Mouse (Mus musculus): ENCODE data around the gene Atg4c. TPM values are rescaled to one million over a fixed set of nuclear protein-coding genes. Genes with fewer than 3 reads are reported as not detected.
A peak's percentile ranks its signal among the peaks of the same experiment; 100 is the strongest.

Gene Atg4c
- polyA plus RNA-seq, 1 experiment from 2014 or later, result 13.5 TPM

DNA sequence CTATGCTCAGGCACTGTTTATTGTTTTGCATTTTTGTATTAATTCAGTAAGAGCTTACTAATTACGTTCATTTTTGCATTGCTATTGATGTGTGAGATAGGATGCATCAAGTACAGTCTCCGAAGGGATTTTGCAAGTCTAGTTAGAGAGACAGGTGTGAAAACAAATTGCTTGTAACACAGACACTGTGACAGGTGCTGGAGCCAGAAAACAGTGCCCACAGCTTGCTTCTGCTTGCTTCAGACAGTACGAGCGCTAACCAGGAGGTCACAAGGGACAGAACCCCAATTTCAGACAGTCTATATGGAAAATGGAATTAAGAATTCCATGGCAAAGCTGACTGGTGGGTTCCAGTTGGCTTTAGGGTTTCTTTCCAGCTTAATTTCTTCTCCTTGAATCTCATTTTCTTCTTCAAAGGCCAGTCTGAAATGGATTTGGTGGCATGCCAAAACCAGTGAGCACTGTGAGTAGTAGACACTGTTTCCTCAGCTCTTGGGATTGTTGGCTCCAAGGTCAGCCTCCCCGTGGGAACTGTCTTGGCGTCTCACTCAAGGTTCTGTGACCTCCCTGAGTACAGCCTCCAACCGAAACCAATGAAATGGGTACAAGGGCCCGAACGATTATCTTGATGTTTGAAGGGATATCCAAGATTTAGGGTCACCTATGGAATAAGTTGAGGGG, 11.9 kb upstream of the Atg4c start:
- no peak overlapping the region for H3K9ac ChIP-seq (ENCODE audit: low read length)
- no peak overlapping the region for H3K27ac ChIP-seq (ENCODE audit: low read length)
- H3K9me3 ChIP-seq (ENCODE audit: control insufficient read depth, low read length), result no peaks in the 10 kb centered on the region
- H3K36me3 ChIP-seq (ENCODE audit: control insufficient read depth, insufficient read depth, low read length), result no peaks in the 10 kb centered on the region
- H3K27me3 ChIP-seq (ENCODE audit: control insufficient read depth, insufficient read depth, low read depth, low read length), result no peaks in the 10 kb centered on the region
- no peaks in the 10 kb centered on the region for H3K4me1 ChIP-seq (replicated peaks; ENCODE audit: control insufficient read depth, insufficient read depth, low read length)
- WGBS, result 59% methylated on average over 9 of the region's 9 CpGs
- no peak for ATAC-seq (ENCODE audit: low read depth)
- no peak overlapping the region for H3K4me2 ChIP-seq (ENCODE audit: low read depth, low read length)
- no peak overlapping the region for H3K4me3 ChIP-seq (ENCODE audit: low read length)

DNA sequence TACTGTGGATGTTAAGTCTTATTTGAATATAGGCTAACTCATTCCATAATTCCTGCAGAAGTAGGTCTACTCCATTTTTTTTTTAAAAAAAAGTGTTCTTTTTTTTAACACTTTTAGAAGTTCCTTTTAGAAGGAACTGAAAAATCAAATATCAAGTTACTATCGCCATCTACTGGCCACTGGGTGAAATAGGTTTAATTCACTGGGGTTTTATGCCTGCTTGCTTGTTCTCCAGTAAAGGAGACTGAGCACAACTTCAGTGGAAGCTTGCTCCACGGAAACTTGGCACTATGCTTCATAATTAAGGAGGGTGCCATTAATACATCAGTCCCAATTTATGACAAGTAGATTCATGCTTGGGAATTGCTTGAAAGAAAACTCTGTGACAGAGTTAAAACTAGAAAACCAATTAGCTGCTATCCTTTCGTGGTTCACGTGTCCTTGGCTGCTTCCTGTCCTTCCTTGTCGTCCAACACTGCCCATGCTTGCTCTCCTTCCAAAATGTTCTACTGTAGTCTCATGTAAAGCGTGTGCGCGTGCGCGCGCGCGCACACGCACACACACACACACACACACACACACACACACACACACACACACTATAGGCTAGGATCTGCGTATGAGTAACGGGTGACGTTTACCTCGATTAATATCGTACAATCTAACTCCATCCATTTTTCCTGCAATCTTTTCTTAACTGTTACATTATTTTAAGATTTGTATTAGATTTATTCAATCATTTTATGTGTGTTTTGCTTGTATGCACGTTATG, 10.9 kb upstream of the Atg4c start:
- Histone ChIP-seq H3K9me3 (ENCODE audit: control insufficient read depth, low read length) (no peaks in the 10 kb centered on the region), H3K36me3 (ENCODE audit: control insufficient read depth, insufficient read depth, low read length) (no peaks in the 10 kb centered on the region), H3K27ac (ENCODE audit: low read length) (no peak overlapping the region), H3K4me2 (ENCODE audit: low read depth, low read length) (no peak overlapping the region), H3K27me3 (ENCODE audit: control insufficient read depth, insufficient read depth, low read depth, low read length) (no peaks in the 10 kb centered on the region), H3K9ac (ENCODE audit: low read length) (no peak overlapping the region), H3K4me1 (replicated peaks; ENCODE audit: control insufficient read depth, insufficient read depth, low read length) (no peaks in the 10 kb centered on the region), H3K4me3 (ENCODE audit: low read length) (no peak overlapping the region)
- WGBS, result 73% methylated on average over 20 of the region's 20 CpGs
- ATAC-seq (ENCODE audit: low read depth), result no peak

DNA sequence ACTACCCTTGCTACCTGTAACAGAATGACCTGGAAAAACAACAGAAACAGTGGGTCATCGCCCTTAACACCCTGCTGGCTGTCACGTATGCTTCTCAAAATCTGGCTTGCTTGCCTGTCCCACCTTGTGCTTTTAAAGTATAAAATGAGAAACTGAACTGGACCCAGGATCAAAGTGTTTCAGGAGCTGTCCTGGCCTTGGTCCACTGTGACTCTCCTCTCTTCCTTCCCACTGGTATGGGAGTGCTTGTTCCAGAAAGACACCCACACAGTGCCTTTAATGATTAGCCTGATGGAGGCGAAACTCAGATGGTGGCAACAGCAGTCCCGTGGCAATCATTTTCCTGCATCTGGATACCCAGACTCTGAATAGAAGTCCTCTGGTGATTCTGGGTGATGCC, 9.1 kb upstream of the Atg4c start:
- no peak overlapping the region for H3K9ac ChIP-seq (ENCODE audit: low read length)
- H3K36me3 ChIP-seq (ENCODE audit: control insufficient read depth, insufficient read depth, low read length), result no peaks in the 10 kb centered on the region
- no peak for ATAC-seq (ENCODE audit: low read depth)
- H3K9me3 ChIP-seq (ENCODE audit: control insufficient read depth, low read length), result no peaks in the 10 kb centered on the region
- no peaks in the 10 kb centered on the region for H3K27me3 ChIP-seq (ENCODE audit: control insufficient read depth, insufficient read depth, low read depth, low read length)
- H3K4me2 ChIP-seq (ENCODE audit: low read depth, low read length), result no peak overlapping the region
- no peak overlapping the region for H3K27ac ChIP-seq (ENCODE audit: low read length)
- WGBS, result 65% methylated on average over 4 of the region's 4 CpGs
- no peak overlapping the region for H3K4me3 ChIP-seq (ENCODE audit: low read length)
- no peaks in the 10 kb centered on the region for H3K4me1 ChIP-seq (replicated peaks; ENCODE audit: control insufficient read depth, insufficient read depth, low read length)

DNA sequence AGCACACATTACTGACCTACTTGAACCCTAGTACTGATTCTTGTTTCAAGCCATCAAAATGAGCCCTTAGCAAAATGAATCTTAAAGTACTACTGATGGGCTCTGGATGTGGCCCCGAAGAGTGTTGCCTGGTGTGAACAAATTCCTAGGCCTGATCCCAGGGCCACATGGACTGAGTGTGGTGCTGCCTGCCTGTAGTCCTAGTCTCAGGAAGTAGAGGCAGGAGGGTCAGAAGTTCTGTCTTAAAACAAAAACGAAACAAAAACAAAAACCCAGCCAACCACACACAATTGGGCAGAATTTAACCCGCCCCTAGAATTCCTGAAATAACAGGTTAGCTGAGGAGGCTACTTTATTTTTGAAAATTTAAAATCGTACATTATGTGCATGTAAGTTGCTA, 8.4 kb upstream of the Atg4c start:
- H3K27me3 ChIP-seq (ENCODE audit: control insufficient read depth, insufficient read depth, low read depth, low read length), result no peaks in the 10 kb centered on the region
- H3K9me3 ChIP-seq (ENCODE audit: control insufficient read depth, low read length), result no peaks in the 10 kb centered on the region
- H3K4me2 ChIP-seq (ENCODE audit: low read depth, low read length), result no peak overlapping the region
- H3K36me3 ChIP-seq (ENCODE audit: control insufficient read depth, insufficient read depth, low read length), result no peaks in the 10 kb centered on the region
- 68% methylated on average over 4 of the region's 4 CpGs for WGBS
- H3K27ac ChIP-seq (ENCODE audit: low read length), result no peak overlapping the region
- no peak overlapping the region for H3K4me3 ChIP-seq (ENCODE audit: low read length)
- no peaks in the 10 kb centered on the region for H3K4me1 ChIP-seq (replicated peaks; ENCODE audit: control insufficient read depth, insufficient read depth, low read length)
- ATAC-seq (ENCODE audit: low read depth), result no peak
- H3K9ac ChIP-seq (ENCODE audit: low read length), result no peak overlapping the region

DNA sequence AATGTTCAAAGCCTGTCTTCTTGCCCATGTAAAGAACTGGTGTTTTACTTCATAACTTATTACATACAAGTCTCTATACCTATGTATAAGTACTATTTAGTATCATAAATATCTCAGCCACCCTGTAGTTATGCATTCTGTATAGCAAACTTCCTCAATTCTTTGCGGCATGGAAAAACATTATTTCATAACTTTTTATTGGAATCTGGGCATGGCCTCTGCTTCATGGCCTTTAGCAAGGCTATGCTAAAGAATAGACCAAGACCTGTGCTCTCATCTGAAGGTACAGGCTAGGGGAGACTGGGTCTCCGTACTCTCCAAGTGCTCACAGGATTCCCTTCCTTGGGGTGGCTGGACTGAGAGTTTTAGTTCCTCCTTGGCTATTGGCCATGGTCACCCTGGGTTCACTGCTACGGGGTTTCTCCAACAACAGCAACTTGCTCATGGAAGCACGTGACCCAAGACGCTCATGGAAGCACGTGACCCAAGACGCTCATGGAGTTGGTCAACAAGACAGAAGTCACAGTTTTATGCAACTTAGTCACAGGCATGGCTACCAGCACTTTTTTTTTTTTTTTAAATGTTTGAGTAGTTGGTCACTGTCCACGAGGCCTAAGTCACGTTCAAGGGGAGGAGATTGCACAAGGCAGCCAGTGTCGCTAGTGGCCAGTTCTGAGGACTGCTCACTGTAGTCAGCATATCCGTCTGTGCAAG, 7.2 kb upstream of the Atg4c start:
- H3K9ac ChIP-seq (ENCODE audit: low read length), result no peak overlapping the region
- 83% methylated on average over 11 of the region's 11 CpGs for WGBS
- no peak overlapping the region for H3K27ac ChIP-seq (ENCODE audit: low read length)
- no peak overlapping the region for H3K4me3 ChIP-seq (ENCODE audit: low read length)
- no peak overlapping the region for H3K4me2 ChIP-seq (ENCODE audit: low read depth, low read length)
- no peaks in the 10 kb centered on the region for H3K27me3 ChIP-seq (ENCODE audit: control insufficient read depth, insufficient read depth, low read depth, low read length)
- H3K36me3 ChIP-seq (ENCODE audit: control insufficient read depth, insufficient read depth, low read length), result no peaks in the 10 kb centered on the region
- no peaks in the 10 kb centered on the region for H3K9me3 ChIP-seq (ENCODE audit: control insufficient read depth, low read length)
- no peaks in the 10 kb centered on the region for H3K4me1 ChIP-seq (replicated peaks; ENCODE audit: control insufficient read depth, insufficient read depth, low read length)
- ATAC-seq (ENCODE audit: low read depth), result no peak

DNA sequence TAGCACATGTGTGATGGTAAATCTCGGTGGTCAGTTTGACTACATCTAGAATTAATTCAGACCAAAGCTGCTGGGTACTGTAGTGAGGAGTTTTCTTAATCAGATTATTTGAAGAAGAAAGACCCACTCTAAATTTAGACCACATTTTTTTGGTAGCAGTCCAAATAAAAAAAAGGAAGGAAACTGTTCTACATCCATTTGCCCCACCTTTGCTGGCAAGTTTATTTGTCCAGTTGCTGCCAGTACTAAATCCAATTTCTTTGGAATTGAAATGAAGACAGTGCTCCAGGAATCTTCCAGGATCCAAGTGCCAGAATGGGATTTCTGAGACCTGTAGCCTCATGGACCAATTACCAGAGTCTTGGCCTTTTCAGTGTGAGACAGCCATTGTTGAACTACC, 1.1 kb upstream of the Atg4c start:
- Histone ChIP-seq H3K4me3 (ENCODE audit: low read length) (no peak overlapping the region), H3K36me3 (ENCODE audit: control insufficient read depth, insufficient read depth, low read length) (no peaks in the 10 kb centered on the region), H3K9ac (ENCODE audit: low read length) (no peak overlapping the region), H3K4me1 (replicated peaks; ENCODE audit: control insufficient read depth, insufficient read depth, low read length) (0 out of 2 replicates have a peak, but pooled peaks cover 6% of the 10 kb centered on the region), H3K27me3 (ENCODE audit: control insufficient read depth, insufficient read depth, low read depth, low read length) (no peaks in the 10 kb centered on the region), H3K9me3 (ENCODE audit: control insufficient read depth, low read length) (no peaks in the 10 kb centered on the region), H3K27ac (ENCODE audit: low read length) (no peak overlapping the region), H3K4me2 (ENCODE audit: low read depth, low read length) (no peak overlapping the region)
- no peak for ATAC-seq (ENCODE audit: low read depth)
- WGBS, result 75% methylated on average over 1 of the region's 1 CpGs

DNA sequence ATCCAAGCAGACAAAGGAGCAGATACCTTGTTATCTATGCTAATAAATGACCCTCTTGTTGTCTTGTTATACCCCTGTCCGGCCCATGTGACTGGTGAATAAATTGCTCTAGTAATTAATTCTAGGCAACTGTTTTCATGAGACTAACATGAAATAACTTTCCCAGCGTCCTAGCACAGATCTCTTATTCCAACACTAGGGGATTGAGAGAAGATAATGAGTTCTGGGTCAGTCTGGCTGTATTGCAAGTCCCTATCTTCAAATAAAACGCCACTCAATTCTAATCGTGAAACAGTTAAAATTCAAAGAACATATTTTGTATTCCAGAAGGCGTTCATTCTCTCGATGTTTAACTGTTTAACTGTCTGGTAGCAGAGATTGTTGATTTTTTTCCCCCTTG, 520 bp upstream of the Atg4c start:
- Histone ChIP-seq H3K4me2 (ENCODE audit: low read depth, low read length) (peak overlapping the region; percentile 76), H3K4me1 (replicated peaks; ENCODE audit: control insufficient read depth, insufficient read depth, low read length) (0 out of 2 replicates have a peak, but pooled peaks cover 6% of the 10 kb centered on the region), H3K4me3 (ENCODE audit: low read length) (0 out of 2 replicates have a peak overlapping the region, but pooled peaks have one; percentile 86), H3K36me3 (ENCODE audit: control insufficient read depth, insufficient read depth, low read length) (no peaks in the 10 kb centered on the region), H3K27ac (ENCODE audit: low read length) (no peak overlapping the region), H3K9me3 (ENCODE audit: control insufficient read depth, low read length) (no peaks in the 10 kb centered on the region), H3K27me3 (ENCODE audit: control insufficient read depth, insufficient read depth, low read depth, low read length) (no peaks in the 10 kb centered on the region), H3K9ac (ENCODE audit: low read length) (peak overlapping the region; percentile 28; the same call in 1 of the 2 replicates)
- ATAC-seq (ENCODE audit: low read depth), result no peak
- WGBS, result 33% methylated on average over 6 of the region's 6 CpGs

- 0 out of 2 replicates have a peak, but pooled peaks cover 6% of the 10 kb centered on the region for H3K4me1 ChIP-seq (replicated peaks; ENCODE audit: control insufficient read depth, insufficient read depth, low read length)
- H3K4me3 ChIP-seq (ENCODE audit: low read length), result peak overlapping the region; percentile 86
- no peaks in the 10 kb centered on the region for H3K27me3 ChIP-seq (ENCODE audit: control insufficient read depth, insufficient read depth, low read depth, low read length)
- H3K36me3 ChIP-seq (ENCODE audit: control insufficient read depth, insufficient read depth, low read length), result no peaks in the 10 kb centered on the region
- H3K9me3 ChIP-seq (ENCODE audit: control insufficient read depth, low read length), result no peaks in the 10 kb centered on the region
- peak overlapping the region; percentile 94 for H3K9ac ChIP-seq (ENCODE audit: low read length)
- H3K27ac ChIP-seq (ENCODE audit: low read length), result no peak overlapping the region
- peak overlapping the region; percentile 76 for H3K4me2 ChIP-seq (ENCODE audit: low read depth, low read length)
- ATAC-seq (ENCODE audit: low read depth), result no peak
- WGBS, result 19% methylated on average over 5 of the region's 5 CpGs
Observed at GRCm38 (mm10) chr4:99194826-99195225, 1.1 kb downstream of the Atg4c start.

DNA sequence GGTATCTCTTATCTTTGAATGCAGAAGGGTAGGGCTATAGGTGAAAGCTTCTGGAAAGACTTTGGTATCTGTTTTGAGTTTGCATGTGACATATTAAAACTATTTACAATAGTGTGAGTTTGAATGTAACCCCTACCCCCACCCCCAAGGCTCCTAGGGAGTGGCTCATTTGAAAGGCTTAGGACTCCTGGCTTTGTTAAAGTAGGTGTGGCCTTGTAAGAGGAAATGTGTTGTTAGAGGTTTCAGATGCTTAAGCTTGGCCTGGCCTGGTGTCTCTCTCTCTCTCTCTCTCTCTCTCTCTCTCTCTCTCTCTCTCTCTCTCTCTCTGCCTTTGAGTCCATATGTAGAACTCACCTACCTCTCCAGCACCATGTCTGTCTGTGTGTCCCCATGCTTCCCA, 5.0 kb downstream of the Atg4c start:
- Histone ChIP-seq H3K9ac (ENCODE audit: low read length) (no peak overlapping the region), H3K27ac (ENCODE audit: low read length) (no peak overlapping the region), H3K9me3 (ENCODE audit: control insufficient read depth, low read length) (no peaks in the 10 kb centered on the region), H3K4me2 (ENCODE audit: low read depth, low read length) (no peak overlapping the region), H3K4me1 (replicated peaks; ENCODE audit: control insufficient read depth, insufficient read depth, low read length) (no peaks in the 10 kb centered on the region), H3K36me3 (ENCODE audit: control insufficient read depth, insufficient read depth, low read length) (no peaks in the 10 kb centered on the region), H3K4me3 (ENCODE audit: low read length) (no peak overlapping the region), H3K27me3 (ENCODE audit: control insufficient read depth, insufficient read depth, low read depth, low read length) (no peaks in the 10 kb centered on the region)
- no peak for ATAC-seq (ENCODE audit: low read depth)

Data from lung, embryonic 16.5 days (tissue).